Mouse (Mus musculus) adrenal gland, adult 18-20 months (tissue): ENCODE measurements around the gene Supt20. TPM values are rescaled to one million over a fixed set of nuclear protein-coding genes. Genes with fewer than 3 reads are reported as not detected.
"Not testable (repeated sequence)": the region's sequence is repeated elsewhere in the genome, so short reads cannot be mapped to it uniquely, and the experiment has no call there.

Experiments
- DNase-seq, 2 experiments: peaks; one replicate each; pipeline ENCODE4 v3.0.0; 2021 to 2022; ENCODE audit warnings: low spot score in 2 of 2
- total RNA-seq, 2 experiments: library from RNA; stranded (reverse); gene quantifications; 1 replicate in 1 of 2; 2 replicates in 1 of 2; pipeline ENCODE4 v1.2.3; 2021

The Supt20 gene
- total RNA-seq, 2 experiments from 2014 or later, result 35.6 to 37.4 TPM

DNA sequence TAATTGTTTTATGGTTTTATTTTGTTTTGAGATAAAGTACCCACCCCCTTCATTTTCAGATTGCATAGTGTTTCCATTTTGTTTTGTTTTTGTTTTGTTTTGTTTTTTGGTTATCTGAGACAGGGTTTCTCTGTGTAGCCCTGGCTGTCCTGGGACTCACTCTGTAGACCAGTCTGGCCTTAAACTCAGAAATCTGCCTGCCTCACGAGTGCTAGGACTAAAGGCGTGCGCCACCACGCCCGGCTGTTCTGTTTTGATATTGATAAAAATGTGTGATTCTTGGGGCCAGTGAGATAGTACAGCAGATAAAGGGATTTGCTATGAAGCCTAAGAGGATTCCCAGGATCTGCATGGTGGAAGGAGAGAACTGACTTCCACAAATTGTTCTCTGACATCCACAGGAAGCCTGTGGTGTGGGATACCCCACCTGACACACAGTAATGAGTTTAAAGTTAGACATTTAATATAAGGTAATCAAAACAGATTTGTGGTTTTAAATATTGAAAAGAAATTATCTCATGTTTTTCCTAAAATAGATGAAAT lies 7.2 kb downstream of the Supt20 start:
- no peak for DNase-seq

DNA sequence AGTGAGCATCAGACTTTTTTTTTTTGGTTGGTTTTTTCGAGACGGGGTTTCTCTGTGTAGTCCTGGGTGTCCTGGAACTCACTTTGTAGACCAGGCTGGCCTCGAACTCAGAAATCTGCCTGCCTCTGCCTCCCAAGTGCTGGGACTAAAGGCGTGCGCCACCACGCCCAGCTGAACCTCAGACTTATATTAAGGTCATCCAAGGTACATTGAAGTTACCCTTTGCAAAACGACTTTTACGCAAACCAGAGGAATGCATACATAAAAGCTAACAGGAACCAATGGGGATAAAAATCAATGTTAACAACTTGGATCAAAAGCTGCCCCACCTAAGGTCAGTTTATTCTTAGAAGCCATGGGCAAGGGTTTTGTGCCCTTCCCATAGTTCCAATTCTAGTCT lies 11.5 kb downstream of the Supt20 start:
- DNase-seq, result not testable (repeated sequence)

DNA sequence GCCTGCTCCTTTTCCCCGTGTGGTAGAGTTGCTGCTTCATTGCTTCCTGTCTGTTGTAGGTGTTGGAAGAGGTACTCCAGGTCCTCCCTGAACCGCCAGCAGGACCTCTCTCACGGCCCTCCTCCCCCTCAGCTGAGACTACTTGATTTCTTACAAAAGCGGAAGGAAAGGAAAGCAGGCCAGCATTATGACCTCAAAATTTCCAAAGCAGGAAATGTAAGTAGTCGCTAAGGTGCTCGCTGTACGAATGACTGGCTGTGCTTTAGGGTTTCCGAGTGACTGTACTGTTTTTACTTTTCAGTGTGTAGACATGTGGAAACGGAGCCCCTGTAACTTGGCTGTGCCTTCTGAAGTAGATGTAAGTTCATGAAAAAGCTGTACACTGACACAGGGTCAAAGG lies 16.4 kb downstream of the Supt20 start:
- DNase-seq, result no peak

DNA sequence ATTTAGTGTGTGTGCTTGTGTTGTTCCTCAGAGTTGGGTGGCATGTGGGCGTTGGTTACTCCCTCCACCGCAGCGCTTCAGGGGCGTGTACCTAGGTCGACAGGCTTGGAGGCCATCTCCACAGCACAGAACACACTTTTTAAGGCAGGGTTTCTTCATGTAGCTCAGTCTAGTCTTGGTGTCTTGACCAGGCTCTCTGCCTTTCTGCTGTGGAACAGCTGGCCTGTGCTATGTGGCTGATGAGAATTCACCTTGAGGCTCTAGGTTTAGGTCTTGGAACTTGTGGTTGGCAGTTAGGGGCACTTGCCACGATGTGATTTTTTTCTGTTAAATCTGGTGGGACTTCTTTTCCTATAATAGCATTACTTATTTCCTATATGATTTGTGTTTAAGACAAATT lies 21.6 kb downstream of the Supt20 start, which contains the start of gene Gm21958:
Gene Gm21958, minus strand, starts transcription at position 101 of the 400 bp plus-strand sequence.
- DNase-seq, result no peak

DNA sequence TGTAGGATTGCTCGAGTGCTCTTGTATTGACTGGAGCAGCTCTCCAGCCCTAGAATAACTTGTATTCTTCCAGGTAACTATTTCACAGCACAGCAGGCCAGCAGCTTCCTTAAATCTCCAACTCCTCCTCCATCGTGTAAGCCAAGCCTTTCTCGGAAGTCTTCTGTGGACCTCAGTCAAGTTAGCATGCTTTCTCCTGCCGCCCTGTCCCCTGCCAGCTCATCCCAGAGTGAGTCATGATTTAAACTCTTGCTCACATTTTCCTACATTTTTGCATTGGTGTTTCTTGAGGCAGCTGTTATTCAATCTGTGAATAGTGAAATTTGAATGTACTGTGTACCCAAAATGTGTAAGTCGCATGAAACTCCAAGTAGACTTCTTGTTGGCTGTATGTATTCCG lies 22.9 kb downstream of the Supt20 start:
- DNase-seq, result no peak

DNA sequence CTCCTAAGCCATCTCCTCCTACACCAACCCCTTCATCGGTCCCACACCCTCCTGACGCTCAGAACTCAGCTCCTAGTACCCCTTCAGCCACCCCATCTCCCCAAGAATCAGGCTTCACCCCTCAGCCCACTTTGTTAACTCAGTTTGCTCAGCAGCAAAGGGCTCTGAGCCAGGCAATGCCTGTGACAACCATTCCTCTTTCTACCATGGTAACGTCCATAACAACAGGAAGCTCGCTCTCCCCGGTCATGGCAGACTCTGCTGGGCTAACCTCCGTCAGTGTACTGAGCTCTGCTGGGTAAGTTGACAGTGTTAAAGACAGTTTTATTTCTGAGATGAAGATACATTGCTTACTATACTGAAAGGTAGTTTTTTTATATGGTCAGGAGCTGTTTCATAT lies 24.7 kb downstream of the Supt20 start:
- no peak for DNase-seq

DNA sequence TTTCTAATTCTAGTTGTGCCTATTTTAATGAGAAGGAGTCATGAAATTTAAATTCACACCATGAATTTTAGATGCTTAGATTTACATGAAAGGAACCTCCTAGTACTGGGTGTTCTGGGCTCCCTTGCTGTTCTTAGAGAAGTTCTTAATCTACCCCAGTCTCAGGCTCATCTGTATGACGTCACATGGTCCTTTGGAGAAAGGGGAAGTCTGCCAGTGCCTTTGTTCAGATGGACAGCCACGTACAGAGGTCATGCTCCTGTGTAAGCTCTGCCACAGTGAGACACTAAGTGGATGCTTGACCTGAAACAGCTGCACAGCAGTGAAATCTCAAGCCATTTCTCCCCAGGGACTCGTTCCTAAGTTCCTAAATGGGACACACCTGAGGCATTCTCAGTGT lies 26.3 kb downstream of the Supt20 start:
- no peak for DNase-seq

DNA sequence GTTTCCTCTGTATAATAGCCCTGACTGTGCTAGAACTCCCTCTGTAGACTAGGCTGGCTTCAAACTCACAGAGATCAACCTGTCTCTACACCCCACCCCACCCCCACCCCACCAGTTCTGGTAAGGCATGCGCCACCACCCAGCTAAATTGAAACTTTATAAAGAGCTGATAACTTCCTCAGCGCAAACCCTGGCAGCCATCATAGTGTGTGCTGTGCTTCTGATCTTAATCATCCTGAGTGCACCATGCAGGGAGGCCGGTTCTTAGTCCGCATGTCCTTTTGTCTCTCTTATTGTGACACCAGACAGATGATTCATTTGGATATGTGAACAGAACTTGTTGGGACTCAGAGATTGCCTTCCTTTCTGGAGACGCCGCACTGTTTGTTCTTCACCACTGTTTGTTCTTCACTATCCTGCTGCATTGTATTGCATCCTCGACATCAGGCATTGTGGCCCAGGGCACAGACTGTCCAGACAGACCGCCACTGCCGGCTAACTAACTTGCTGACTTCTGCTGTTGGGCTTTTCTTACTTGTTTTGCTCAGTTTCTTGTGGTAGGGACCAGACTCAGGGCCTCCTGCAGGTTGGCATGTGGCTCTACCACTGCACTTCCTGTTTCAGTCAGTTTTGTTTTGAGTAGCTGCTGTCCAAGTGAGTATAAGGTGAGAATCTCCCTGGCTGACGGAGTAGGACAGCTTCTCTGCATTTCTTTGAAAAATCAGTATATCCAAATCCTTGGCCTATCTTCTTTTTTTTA lies 31.3 kb downstream of the Supt20 start:
- DNase-seq, result no peak

DNA sequence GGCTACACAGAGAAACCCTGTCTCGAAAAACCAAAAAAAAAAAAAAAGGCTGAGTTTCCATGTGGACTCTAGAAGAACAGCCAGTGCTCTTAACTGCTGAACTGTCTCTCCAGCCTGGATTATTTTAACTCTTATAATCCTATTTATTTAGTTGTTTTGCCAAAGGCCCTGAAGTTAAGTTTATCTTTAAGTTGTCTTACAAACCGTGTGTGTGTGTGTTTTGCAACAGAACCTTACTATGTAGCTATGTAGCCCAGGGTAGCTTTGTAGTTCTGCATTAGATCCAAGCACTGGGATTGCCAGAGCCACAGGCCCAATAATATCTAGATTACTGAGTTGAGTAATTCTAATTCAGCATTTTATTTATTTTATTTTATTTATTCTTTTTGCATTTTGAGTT lies 32.7 kb downstream of the Supt20 start:
- no peak for DNase-seq

DNA sequence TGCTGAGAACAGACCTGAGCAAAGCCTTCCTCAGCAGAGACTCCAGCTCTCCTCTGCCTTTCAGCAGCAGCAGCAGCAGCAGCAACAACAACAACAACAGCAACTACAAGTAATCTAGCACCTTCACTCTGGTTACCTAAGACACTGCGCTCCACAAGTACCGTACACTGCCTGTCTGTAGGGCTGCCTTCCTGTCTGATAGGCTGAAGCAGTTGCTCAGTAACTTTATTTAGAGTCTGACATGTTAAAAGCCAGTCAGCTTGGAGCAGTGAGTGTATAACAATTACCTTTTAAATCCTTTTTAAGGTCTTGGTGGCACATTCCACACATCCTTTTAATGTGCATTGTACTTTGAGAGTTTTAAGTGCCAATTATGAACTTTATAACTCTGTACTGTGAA lies 35.0 kb downstream of the Supt20 start:
- DNase-seq, result no peak

DNA sequence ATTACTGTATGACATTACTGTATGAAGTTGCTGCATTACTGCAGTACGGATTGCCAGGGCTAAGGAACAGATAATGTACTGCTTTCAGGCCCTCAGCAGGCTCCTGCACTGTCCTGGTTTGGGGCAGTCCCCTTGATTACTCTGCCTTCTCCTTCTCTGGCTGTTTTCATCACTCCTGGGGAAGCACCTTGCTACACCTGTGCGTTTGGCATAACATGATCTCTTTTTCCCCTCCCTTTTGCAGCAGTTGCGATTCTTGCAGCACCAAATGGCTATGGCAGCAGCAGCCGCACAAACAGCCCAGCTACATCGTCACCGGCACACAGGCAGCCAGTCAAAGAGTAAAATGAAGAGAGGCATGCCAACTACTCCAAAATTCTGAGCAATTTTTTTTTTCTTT lies 35.5 kb downstream of the Supt20 start:
- no peak for DNase-seq

DNA sequence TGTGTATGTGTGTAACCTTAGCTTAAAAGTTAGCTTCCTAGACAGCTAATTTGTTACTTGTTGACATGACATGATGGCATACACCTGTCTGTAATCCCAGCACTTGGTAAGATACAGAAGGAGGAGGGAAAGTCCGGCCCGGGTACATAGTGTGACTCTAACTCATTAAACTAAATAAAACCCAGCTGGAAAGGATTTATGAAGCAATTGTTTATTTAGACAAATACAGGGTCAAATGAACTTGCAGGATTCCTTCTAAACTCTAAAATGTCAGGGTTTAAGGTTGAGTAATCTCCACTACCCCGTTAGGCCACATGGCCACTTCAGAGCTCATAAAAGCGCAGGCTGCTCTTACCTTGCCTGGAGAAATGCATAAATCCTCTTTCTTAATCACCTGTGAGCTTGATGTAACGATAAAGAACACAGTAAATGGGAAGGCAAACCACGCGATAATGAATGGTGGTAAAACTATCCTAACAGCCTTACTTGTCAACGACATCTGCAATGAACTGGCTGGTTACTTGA lies 39.1 kb downstream of the Supt20 start:
- no peak for DNase-seq

DNA sequence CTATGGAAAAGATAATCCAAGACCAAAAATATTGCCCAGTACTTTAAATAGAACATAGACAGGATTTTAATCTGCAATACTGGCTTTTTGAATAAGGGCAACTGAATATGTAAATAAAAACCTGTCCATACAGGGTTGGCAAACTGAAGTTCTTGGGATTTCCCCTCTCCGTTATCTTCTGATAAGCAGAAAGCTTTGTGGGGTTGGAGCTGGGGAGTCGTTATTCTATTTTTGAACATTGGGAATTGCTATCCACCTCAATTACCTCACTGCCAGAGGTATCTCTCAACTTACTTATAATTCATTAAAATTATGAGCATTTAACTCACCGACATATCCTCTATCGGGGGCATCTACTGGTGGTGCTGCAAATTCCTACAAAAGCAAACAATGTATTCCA lies 39.8 kb downstream of the Supt20 start:
- no peak for DNase-seq

DNA sequence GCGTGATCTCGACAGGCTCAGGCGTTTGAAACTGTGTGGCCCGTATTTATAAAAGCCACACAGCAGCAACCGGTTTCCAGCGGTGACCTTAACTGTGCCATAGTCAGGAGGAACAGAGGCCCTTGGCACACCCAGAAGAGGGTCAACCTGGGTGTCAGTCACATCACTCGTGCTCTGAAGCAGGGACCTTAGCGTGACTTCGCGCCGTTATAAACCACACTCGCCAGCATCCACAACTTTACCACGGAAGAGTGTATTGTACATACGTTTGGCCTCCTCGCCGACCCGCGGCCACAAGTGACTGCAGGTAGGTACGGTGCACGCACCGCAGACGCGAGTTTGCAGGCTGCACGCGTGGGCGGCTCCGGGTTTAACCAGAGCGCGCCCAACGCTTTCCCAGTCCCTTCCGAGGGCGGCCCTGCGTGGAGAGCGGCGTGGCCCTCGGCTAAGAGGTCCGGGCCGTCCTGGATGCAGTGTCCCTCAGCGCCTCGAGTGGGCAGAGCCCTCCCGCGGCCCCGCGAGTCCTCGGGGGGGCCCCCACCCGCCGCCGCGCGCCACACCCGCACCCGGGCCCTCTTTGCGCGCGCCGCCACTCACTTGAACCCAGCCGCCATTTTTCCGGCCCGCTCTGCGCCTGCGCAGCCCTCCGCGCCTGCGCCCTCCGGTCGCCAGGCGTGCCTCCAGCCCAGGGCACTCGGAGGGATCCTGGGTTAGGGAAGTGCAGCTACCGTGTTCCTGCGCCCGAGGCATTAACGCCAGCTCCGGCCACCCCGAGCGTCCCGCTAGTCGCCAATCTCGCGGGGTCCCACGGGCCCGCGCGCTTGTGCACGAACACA lies 42.0 kb downstream of the Supt20 start:
- peak; percentile 91 to 94 for DNase-seq

DNA sequence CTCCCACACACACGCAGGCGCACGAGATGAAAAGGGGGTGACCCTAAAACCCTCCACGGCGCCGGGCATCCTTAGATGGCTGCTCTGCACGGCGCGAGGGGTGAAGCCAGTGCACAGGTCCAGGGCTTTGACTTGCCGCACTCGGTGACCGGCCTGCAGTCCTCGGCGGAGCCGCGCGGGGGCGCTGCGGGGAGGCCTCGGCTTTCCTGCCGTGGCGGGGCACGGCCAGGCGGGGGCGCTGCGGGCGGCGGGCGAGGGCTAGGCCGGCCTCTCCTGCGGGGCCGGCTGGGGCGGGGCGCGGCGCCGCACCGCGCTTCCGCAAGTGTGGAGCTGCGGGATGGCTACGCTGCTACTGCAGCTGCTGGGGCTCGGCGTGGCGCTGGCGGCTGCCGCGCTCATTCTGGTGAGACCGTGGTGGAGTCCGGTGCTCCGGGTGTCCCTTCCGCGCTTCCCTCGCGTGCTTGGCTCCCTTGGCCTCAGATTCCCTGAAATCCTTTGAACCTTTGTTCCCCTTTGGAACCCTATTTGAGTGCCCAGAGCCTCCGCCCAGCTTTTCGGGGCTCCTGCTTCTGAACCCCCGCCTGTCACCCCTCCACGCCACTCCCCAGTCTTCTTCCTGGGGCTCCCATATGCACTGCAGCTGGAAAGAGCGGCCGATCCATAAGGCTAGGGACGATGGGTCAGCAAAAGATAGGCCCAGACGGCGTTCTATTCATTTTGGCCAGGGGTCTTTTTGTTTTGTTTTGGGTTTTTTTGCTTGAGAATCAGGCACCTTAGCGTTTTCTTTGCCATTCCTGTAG lies 42.8 kb downstream of the Supt20 start, which contains the start of the genes Exosc8 and Alg5:
Gene Exosc8, minus strand, starts transcription at position 147 of the 800 bp plus-strand sequence.
Gene Alg5, plus strand, starts transcription at position 293 of the 800 bp plus-strand sequence.
- DNase-seq, result peak; percentile 98 to 99

DNA sequence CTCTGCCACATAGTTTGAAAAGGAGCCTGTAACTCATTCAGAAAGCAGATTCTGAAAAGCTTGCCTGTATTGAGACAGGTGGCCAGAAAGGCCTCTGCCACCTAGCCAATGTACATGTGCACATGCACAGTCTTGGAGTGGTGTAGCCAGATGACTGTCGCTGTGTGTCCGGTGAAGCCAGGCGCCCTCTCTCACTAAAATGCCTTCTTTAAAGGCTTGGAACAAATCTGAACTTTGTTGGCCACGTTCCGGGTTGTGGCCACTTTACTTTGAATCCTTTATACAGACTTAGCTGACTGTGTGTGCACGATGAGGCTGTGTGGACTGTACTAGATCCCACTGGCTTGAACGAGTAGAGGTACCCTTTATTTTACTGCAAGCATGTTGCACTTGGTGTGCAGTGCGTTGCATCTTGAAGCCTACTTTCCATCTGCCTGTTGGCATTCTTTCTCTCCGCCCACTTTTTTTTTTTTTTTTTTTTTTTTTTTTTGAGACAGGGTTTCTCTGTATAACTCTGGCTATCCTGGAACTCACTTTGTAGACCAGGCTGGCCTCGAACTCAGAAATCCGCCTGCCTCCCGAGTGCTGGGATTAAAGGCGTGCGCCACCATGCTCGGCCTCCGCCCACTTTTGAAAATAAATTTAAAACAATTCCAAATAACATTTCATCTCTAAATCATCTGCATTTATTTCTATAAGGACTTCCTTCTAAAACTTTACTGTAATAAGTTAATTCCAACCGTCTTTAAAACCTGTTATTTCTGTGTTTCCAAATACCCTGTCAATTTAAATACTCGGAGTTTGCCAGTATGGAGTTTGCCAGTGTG lies 43.7 kb downstream of the Supt20 start:
- no peak for DNase-seq

DNA sequence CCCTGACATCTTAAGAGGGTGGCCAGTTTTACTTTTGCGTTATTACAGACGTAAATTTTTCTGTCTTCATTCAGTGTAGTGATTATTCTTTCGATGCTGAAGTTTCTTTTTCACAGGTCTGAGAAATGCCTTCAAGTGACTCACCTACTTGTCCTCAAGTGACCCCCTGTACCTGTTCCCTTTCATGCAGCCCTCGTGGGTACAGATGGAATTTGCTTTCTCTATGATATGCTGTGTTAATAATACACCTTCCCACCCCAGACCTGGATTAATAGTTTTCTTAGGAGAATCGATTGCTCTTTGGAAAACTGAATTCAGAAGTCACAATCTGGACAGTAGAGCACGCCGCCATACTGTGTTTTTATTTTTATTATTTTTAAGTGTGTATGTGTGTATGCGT lies 44.7 kb downstream of the Supt20 start:
- no peak for DNase-seq

DNA sequence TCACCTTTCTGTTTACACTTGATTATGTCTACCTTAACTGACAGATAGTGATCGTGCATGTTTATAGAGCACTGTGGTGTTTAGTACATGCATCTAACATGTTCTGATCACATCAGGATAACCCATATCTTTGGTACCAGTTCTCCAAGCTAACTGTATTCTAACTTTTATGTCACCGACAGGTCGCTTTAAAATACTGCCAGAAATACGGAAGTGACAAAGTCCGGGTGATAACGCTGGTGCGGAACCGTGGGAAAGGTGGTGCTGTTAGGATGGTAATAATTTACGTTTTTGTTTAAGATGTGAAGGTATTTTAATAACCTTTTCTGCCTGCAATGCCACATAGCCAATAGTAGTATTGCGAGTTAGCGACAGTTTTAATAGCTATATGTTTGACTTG lies 49.4 kb downstream of the Supt20 start:
- DNase-seq, result no peak

DNA sequence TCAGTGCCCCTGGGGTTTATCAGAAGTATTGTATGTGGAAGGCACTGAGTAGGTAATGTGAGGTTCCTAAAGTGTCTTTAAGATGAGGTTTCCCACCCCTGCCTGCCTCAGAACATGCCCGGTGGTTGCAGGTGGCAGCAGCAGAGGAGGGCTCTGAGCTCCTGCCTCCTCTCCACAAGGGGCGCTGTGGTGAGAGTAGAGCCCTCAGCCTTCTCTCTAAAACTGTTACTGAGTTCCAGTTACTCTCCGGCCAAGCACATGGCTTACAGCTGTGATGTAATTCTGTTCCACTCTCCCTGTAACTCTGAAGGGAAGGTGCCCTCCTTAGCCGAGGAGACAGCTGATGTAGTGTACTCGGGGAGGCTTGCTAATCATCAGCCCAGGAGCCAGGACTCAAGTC lies 53.2 kb downstream of the Supt20 start:
- no peak for DNase-seq

DNA sequence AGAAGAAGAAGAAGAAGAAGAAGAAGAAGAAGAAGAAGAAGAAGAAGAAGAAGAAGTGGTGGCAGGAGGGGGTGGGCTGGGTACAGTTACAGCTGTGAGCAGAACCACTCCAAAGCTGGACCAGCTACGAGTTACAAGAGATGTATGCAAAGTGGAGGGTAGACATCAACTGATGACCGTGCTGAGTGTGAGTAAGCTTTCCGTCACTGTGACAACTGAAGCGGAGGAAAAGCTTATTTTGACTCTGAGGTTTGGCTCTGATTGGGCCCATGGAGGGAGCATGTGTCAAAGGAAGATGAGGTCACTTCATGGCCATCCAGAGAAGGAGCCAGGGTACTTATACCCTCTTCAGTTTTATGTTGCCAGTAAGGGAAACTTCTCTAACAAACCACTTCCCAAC lies 60.8 kb downstream of the Supt20 start:
- no peak for DNase-seq
